Mouse (Mus musculus): ENCODE results near the gene Gm12169.
"Not testable (repeated sequence)": the region's sequence is repeated elsewhere in the genome, so short reads cannot be mapped to it uniquely, and the experiment has no call there.

Gm12169 gene

DNA sequence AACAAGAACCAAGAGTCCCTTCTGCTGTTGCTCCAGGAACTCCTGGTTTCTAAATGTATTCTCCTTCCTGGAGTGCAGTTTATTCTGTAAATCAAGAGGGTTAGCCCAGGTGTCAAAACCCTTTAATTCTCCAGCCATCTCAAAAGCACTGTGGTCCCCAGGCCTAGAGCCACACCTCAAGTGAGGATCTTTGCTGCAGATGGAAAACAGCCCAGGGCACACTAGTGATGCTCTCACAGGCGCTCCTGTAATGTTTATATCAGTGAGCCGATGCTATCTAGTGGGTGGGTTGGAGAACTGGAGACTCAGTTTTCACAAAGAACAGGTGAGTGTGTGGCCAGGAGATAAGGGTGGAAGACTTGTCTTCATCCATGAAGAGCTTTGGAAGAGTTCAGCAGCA lies at the start of gene Gm12169:
Gm12169 (plus strand) TSS at position 301 of the 400 bp plus-strand sequence.
- DNase-seq (ENCODE audit: low spot score) = no peak

DNA sequence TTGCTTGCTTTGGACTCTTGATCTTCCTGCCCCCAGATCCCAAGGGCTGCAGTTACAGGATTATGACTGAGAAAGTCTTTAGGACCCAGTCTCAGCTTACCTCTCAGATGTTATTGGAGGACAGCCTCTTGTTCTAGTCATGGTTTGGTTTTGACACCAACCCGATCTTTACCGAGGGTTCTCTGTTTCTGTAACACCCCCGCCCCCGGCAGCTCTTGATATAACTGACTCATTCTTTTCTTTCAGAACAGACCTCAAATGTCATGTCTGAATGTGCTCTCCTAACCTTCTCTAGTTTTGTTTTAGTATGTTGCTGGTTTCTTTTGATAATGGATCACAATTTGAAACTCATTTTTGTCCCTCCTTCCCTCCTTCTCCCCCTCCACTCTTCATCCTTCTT lies 49.8 kb upstream of the Gm12169 start:
- DNase-seq (ENCODE audit: low spot score) = no peak

DNA sequence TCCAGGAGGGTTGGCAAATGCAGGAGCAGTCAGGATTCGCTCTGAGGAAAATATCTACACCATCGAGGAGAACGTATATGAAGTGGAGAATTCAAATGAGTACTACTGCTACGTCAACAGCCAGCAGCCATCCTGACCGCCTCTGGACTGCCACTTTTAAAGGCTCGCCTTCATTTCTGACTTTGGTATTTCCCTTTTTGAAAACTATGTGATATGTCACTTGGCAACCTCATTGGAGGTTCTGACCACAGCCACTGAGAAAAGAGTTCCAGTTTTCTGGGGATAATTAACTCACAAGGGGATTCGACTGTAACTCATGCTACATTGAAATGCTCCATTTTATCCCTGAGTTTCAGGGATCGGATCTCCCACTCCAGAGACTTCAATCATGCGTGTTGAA lies 44.7 kb upstream of the Gm12169 start:
- no peak for DNase-seq (ENCODE audit: low spot score)

DNA sequence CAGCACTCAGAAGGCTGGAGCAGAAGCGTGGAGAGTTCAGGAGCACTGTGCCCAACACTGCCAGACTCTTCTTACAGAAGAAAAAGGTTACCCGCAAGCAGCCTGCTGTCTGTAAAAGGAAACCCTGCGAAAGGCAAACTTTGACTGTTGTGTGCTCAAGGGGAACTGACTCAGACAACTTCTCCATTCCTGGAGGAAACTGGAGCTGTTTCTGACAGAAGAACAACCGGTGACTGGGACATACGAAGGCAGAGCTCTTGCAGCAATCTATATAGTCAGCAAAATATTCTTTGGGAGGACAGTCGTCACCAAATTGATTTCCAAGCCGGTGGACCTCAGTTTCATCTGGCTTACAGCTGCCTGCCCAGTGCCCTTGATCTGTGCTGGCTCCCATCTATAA lies 43.5 kb upstream of the Gm12169 start:
- DNase-seq (ENCODE audit: low spot score) = no peak

DNA sequence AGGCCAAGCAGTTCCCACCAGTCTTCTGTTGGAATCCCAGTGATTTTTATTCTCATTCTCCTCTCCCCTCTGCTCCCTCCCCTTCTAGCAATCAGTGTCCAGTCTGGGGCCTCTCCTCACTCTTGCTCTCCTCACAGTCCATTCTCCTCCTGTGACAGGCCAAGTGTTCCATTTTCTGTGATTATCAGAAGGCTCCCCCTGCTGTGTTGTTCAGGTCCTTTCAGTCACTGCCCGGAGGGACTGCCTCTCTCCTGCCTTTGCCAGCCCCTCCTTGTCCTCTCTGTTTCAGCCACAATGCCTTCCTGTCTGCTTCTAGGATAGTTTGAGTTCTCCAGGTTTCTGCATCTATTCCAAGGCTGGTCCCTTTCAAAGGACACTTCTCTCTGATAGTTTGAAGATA lies 35.8 kb upstream of the Gm12169 start:
- DNase-seq (ENCODE audit: low spot score) = peak; percentile 8

DNA sequence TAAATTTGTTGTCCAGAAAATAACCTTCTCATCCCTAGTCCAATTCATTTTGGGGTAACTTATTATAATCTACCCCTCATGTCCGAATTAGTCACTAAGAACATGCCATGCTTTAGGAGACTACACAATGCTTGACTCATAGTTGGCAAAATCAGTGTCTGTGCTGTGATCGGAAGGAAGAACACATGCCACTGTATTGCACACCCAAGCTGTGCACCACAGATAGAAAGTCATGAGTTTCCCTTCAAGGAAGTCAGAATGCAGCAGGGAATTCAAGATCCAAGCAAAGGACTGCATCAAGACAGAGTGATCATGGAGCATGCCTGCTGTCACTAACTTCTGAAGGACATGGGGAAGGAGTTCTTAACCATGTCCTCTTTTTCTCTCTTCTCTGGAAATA lies 35.4 kb upstream of the Gm12169 start:
- no peak for DNase-seq (ENCODE audit: low spot score)

DNA sequence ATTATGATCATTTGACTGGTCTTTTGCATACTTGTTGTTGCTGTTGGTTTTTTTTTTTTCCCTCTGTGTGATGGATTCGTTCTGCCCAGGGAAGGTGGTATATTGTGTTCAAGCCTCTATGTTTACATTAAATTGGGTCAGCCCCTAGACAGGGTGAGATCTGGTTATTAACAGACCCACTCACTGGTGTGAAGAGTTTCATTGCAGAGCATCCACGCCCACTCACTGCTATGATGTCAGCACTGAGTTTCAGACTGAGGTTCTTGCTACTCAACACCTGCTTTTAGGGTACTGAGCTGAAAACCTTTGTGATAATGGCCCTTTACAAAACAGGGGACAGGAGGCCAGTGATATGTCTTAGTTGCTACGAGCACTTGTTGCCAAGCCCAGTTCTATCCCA lies 16.9 kb upstream of the Gm12169 start:
- DNase-seq (ENCODE audit: low spot score) = no peak

DNA sequence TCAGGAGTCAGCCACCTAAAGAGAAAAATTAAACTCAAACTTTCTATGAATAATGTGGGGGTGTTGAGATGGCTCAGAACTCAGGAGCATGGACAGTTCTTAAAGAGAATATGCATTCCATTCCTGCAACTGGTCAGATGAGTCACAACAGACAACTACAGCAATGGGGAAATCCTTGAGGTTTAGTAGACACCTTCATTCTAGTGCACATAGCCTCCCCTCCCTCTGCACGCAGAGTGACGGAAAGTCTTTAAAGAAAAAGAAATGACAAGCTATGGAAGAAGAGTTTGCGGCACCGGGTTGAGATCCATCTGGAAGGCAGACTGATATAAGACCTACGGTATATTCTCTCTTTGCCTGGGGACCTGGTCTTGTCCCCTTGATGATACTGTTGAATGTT lies 14.1 kb upstream of the Gm12169 start:
- DNase-seq (ENCODE audit: low spot score) = no peak

DNA sequence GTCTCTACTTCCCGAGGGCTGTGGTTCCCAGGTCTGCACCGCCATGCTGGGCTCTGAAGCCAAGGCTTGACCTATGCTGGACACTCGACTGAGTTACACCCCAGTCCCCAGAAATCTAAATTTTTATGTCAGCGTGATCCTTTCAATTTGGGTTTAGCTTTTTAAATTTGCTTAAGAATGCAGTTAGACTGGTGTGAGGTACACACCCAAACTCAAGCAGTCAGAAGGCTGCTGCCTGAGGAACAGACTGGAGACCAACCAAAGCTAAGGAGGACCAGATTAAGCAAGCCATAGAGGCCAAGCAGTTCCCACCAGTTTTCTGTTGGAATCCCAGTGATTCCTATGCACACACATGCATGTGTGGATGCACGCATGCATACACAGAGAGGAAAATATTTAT lies 2.7 kb upstream of the Gm12169 start:
- DNase-seq (ENCODE audit: low spot score) = not testable (repeated sequence)

DNA sequence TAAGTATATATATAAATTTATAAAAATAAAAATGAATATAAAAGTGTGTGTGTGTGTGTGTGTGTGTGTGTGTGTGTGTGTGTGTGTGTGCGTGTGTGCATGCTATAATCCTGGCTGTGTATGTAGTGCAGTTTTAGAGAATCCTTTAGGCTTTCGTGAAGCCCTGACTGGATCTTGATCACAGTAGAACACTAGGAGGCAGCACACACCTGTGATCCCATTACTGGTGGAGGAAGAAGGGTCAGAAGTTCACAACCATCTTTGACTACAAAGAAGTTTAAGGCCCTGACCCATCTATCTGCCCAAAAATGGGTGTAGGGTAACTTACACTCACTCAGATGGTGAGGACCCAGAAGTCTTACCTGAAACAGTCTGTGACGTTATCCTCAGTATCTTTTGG lies 1.3 kb upstream of the Gm12169 start:
- no peak for DNase-seq (ENCODE audit: low spot score)

DNA sequence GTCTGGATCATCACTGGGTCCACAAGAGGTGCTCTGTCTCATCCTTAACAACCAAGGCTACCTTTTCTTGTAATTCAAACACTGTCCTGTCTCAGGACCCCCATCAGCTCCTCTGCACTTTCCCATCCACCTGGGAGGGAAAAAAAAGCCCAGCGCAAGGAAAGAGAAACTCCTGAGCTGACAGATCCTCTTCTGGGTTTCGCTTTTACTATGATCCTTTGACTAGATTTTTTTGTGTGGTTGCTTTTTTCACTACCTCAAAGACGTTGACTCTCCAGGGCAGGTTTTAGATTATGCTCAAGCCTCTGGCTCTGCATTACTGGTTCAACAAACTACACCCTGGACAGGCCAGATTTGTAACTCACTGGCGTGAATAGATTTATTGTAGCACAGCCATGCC lies 6.1 kb downstream of the Gm12169 start:
- no peak for DNase-seq (ENCODE audit: low spot score)

DNA sequence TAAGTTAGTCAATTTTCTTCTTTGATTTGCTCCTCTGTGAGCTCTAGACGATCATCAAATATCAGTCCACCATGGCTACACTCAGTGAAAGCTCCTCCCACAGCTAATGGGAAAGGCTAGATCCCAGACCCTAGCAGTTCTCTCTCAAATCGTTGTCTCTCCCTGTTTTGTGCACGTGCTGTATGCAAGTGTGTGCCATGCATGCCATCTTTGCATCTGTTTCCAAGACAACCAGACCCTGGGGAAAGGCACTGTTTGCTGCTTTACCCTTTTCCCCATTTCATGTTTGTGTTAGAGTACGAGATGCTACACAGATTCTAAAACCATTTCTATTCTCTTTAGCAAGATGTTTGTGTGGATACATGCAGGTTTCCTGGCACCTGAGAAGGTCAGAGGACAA lies 13.0 kb downstream of the Gm12169 start:
- DNase-seq (ENCODE audit: low spot score) = no peak

DNA sequence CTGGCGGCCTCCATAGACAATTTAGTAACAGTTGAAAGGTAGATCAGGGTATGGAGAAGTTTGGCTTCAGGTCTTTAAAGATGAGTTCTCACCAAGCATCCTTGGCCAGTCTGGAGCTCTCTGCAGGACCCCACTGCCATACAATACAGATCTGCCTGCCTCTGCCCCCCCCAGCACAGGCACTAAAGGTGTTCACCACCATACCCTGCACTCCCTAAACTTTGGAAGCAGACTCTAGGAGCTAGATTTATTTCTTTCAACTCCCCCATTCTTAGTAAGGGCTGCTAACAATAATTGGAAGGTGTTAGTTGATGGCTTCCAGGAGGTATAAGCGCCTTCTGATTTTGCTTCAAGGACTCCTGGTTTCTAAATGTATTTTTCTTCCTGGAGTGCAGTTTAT lies 19.5 kb downstream of the Gm12169 start:
- no peak for DNase-seq (ENCODE audit: low spot score)

DNA sequence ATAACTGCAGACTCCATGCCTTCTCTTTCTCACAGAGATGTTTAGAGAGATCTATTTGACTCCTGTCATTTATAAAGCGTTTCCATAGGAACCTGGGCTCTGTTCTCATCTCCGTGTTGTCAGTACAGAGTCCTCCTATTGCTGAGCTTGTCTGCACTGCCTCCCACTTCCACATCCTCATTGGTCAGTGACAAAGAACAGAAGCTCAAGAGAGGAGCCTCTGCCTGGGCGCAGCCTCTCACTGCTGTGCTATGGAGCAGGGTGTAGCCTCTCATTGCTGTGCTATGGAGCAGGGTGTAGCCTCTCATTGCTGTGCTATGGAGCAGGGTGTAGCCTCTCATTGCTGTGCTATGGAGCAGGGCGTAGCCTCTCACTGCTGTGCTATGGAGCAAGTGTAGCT lies 25.7 kb downstream of the Gm12169 start:
- DNase-seq (ENCODE audit: low spot score) = no peak

DNA sequence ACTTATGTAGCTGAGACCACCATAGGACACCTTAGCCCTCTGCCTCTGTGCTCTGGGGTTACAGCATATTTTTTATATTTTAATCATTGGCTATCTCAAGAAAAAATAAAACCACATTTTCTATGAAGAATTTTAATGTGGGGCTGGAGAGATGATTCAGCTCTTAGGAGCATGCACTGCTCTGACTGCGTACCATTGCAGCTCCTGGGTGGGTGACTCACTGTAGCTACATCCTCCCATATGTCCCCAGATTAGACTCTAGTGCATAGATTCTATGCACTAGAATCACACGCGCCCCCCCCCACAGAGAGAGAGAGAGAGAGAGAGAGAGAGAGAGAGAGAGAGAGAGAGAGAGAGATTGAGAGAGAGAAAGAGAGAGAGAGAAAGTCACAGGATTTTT lies 28.7 kb downstream of the Gm12169 start:
- no peak for DNase-seq (ENCODE audit: low spot score)

DNA sequence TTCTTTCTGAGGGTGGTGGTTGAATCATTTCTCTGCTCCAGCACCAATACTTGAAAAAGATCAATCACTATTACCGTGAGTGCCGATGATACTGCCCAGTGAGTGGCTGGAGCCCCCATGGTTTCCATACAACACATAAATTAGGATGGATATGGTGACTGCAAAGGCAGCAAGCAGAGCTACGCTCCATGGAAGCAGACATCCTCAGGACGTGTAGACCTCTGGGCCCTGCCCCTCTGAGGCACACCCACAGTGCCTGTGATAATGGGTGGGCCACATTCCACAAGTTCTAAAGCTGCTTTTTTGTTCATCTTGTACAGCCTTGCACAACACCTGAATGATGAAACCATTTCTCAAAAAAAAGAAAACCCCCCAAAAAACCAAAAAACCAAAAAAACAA lies 37.1 kb downstream of the Gm12169 start:
- DNase-seq (ENCODE audit: low spot score) = no peak

DNA sequence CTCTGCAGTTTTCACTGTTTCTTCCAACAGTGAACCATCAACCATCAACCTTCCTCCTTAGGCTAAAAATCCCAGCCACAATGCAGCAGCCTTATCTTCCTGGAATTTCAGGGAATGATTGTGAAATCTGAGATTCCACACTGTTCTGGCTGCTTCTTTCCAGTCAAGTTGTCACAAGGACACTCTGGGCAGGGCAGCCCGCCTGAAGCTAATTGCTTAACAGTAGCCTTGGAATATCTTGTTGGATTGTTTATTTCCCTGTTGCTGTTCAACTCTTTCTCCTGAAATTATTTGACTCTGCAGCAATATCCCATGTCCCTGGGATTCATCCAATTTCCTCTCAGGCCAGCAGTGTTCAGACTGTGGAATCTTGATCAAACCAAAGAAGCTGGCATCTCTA lies 40.7 kb downstream of the Gm12169 start:
- DNase-seq (ENCODE audit: low spot score) = no peak

DNA sequence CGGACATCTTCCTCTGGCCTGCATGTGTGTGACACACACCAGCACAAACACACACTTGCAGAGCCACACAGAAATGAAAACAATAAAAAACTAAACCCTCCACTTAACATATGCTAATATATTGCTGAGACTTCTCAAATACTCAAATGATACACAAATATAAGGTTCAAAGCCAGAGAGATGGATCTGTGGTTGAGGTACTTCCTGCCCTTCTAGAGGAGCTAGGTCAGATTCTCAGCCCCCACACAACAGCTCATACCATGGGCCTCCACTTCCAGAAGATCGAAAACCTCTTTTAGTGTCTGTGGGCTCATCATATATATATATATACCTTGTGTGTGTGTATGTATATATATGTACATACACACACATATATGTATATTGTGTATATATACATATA lies 42.0 kb downstream of the Gm12169 start:
- no peak for DNase-seq (ENCODE audit: low spot score)

DNA sequence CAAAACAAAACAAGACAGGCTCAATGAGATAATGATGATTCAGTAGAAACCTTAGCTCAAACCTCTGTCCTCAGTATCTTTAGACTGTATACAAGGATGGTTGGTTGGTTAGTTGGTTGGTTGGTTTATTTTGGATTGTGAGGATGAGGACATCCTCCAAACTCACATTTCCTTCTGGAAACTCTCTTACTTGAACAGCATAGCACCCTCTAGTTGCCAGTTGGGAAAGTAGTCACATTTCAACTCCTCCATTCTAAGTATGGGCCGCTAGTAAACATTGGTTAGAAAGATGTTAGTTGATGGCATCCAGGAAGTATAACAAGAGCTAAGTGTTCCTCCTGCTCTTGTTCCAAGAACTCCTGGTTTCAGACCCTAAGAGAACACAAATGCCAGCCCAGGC lies 45.1 kb downstream of the Gm12169 start:
- DNase-seq (ENCODE audit: low spot score) = no peak

DNA sequence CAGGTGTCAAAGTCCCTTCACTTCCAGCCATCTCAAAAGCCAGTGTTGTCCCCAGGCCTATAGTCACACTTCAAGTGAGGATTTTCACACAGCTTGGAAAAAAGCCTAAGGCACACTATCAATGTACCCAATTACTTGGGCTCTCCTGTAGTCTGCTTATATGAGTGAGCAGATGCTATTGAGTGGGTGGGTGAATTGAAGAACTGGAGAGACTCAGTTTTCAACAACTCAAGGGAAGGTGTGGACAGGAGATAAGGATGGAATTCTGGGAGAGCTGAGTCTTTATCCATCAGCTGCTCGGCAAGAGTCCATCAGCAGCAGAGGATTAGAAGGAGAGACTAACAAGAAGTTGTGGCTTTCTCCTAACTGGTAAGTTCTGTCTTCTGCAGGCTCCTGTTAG lies 47.3 kb downstream of the Gm12169 start, which contains the start of gene BC053393:
BC053393 (plus strand) TSS at position 210 of the 400 bp plus-strand sequence.
- DNase-seq (ENCODE audit: low spot score) = no peak

DNA sequence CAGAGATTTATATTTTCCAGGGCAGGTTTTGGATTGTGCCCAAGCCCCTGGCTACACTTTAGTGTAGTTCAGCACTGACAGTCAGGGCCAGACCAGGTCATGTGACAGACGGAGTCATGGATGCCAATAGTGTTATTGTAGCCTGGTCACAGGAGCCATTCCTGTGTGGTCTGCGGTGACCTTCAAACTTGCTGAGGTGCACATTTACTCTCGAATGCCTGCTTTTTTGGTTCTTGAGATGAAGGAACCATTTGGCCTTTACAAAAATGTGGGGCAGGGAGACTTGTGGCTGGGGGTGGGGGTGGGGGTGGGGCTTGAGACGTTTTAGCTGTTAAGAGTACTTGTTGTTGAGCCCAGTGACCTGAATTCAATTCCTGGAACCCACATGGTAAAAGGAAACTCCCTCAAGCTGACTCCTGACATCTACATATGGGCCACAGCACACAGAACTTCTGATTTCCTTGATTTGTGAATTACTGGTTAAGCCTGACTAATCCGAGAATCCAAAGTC lies 54.8 kb downstream of the Gm12169 start:
- no peak for DNase-seq (ENCODE audit: low spot score)

DNA sequence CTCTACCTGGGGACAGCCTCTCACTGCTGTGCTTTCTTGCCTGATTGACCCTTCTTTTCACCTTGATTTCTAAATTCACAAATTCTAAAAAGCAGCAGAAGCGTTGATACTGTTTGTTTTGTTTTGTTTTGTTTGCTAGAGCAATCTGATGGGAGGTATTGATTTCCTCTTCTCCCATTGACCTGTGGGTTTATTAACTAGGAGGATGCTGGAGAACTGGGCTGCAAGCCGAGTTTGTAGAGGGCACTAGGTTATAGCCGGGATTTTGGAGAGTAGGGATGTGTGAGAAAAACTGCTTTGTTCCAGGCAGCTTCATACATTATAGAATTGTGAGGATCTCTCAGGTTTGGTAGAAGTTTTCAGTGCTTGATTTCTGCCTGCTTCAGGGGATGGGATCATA lies 56.4 kb downstream of the Gm12169 start:
- DNase-seq (ENCODE audit: low spot score) = no peak

DNA sequence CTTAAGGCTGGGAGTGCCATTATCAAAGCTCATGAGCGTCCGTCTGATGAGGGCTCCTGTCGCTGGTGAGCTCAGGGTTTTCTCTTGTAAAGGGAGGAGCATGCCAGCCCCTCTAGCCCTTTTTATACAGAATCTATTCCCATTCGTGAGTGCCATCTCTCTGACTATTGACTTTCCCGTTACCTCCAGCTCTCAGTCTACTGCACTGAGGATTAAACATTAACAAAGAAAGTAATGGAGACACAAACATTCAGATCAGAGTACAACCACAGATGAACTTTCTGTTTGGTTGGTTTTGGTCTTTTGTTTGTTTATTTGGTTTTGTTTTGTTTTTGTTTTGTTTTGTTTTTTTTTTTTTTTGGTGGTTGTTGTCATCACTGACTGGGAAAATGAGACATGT lies 58.7 kb downstream of the Gm12169 start:
- no peak for DNase-seq (ENCODE audit: low spot score)
